Mouse (Mus musculus) ES-E14 (cell line): ENCODE measurements at regions not wholly inside any gene's neighbourhood (a gene's known extent, or its start where the extent isn't known, plus 50 kb on each side); places are given as distances from the start of the nearest gene placed in this dataset.

Experiments
- HCFC1 ChIP-seq: IDR thresholded peaks from 2 replicates; pipeline ENCODE4 v1.6.1; 2012; ENCODE audit warnings: low read length, inconsistent platforms, borderline replicate concordance; ENCODE audit not compliant: insufficient read depth
- ZC3H11A ChIP-seq: IDR thresholded peaks from 2 replicates; pipeline ENCODE4 v1.6.1; 2012; ENCODE audit warnings: low read depth, mild to moderate bottlenecking, inconsistent platforms, low read length, borderline replicate concordance

- TF ChIP-seq ZC3H11A = no peak
- no peak for TF ChIP-seq HCFC1
These were observed 198.8 kb upstream of the Bmper start for GRCm38 (mm10) chr9:23024061-23024460.
